Mouse (Mus musculus): Measurements from ENCODE around the gene Pla2g1b. TPM values are rescaled to one million over a fixed set of nuclear protein-coding genes. Genes with fewer than 3 reads are reported as not detected.
"Not testable (repeated sequence)": the region's sequence is repeated elsewhere in the genome, so short reads cannot be mapped to it uniquely, and the experiment has no call there.

Pla2g1b gene
- polyA plus RNA-seq, 1 experiment from 2014 or later: not detected

- Histone ChIP-seq H3K4me2 (no peak overlapping the region), H3K27ac (no peak overlapping the region), H3K4me3 (no peak overlapping the region), H3K9ac (no peak overlapping the region), H3K9me3 (no peaks in the 10 kb centered on the region), H3K4me1 (peaks cover 74% of the 10 kb centered on the region), H3K36me3 (peaks cover 13% of the 10 kb centered on the region; the same call in 1 of the 2 replicates), H3K27me3 (no peaks in the 10 kb centered on the region)
- 90% methylated on average over 7 of the region's 7 CpGs for WGBS
- ATAC-seq (ENCODE audit: insufficient number of reproducible peaks, low FRiP score, low TSS enrichment, low read depth): no peak
Observed at GRCm38 (mm10) chr5:115512375-115512774, 46.3 kb downstream of the Pla2g1b start.

- H3K27me3 ChIP-seq: no peaks in the 10 kb centered on the region
- H3K36me3 ChIP-seq: peaks cover 13% of the 10 kb centered on the region; the same call in 1 of the 2 replicates
- 95% methylated on average over 14 of the region's 14 CpGs for WGBS
- ATAC-seq (ENCODE audit: insufficient number of reproducible peaks, low FRiP score, low TSS enrichment, low read depth): no peak
- no peaks in the 10 kb centered on the region for H3K9me3 ChIP-seq
- H3K4me2 ChIP-seq: no peak overlapping the region
- H3K9ac ChIP-seq: no peak overlapping the region
- H3K27ac ChIP-seq: no peak overlapping the region
- H3K4me3 ChIP-seq: no peak overlapping the region
- peaks cover 65% of the 10 kb centered on the region for H3K4me1 ChIP-seq
Observed at GRCm38 (mm10) chr5:115513246-115513645, 47.2 kb downstream of the Pla2g1b start.

- H3K36me3 ChIP-seq: peaks cover 13% of the 10 kb centered on the region; the same call in 1 of the 2 replicates
- H3K9ac ChIP-seq: no peak overlapping the region
- H3K4me2 ChIP-seq: no peak overlapping the region
- 92% methylated on average over 16 of the region's 16 CpGs for WGBS
- H3K9me3 ChIP-seq: no peaks in the 10 kb centered on the region
- peak overlapping the region; percentile 90 for H3K27ac ChIP-seq
- H3K27me3 ChIP-seq: no peaks in the 10 kb centered on the region
- peaks cover 60% of the 10 kb centered on the region for H3K4me1 ChIP-seq
- no peak for ATAC-seq (ENCODE audit: insufficient number of reproducible peaks, low FRiP score, low TSS enrichment, low read depth)
- no peak overlapping the region for H3K4me3 ChIP-seq
Observed at GRCm38 (mm10) chr5:115513721-115514120, 47.7 kb downstream of the Pla2g1b start.

- ATAC-seq (ENCODE audit: insufficient number of reproducible peaks, low FRiP score, low TSS enrichment, low read depth): no peak
- H3K36me3 ChIP-seq: peaks cover 13% of the 10 kb centered on the region; the same call in 1 of the 2 replicates
- H3K4me2 ChIP-seq: no peak overlapping the region; the same call in 1 of the 2 replicates
- H3K27me3 ChIP-seq: no peaks in the 10 kb centered on the region
- H3K27ac ChIP-seq: peak overlapping the region; percentile 90
- 58% methylated on average over 6 of the region's 6 CpGs for WGBS
- H3K9me3 ChIP-seq: no peaks in the 10 kb centered on the region
- peaks cover 54% of the 10 kb centered on the region for H3K4me1 ChIP-seq
- H3K9ac ChIP-seq: no peak overlapping the region
- H3K4me3 ChIP-seq: no peak overlapping the region
Observed at GRCm38 (mm10) chr5:115514346-115514745, 48.3 kb downstream of the Pla2g1b start.

GRCm38 (mm10) chr5:115514896-115515587 lies 49.0 kb downstream of the Pla2g1b start:
- 11% methylated on average over 20 of the region's 20 CpGs for WGBS
- H3K9ac ChIP-seq: no peak overlapping the region
- H3K4me3 ChIP-seq: 0 out of 2 replicates have a peak overlapping the region, but pooled peaks have one; percentile 5
- peaks cover 48% of the 10 kb centered on the region for H3K4me1 ChIP-seq
- ATAC-seq (ENCODE audit: insufficient number of reproducible peaks, low FRiP score, low TSS enrichment, low read depth): peak; percentile 72
- H3K4me2 ChIP-seq: peak overlapping the region; percentile 37
- H3K27ac ChIP-seq: peak overlapping the region; percentile 90
- H3K36me3 ChIP-seq: peaks cover 13% of the 10 kb centered on the region; the same call in 1 of the 2 replicates
- H3K9me3 ChIP-seq: no peaks in the 10 kb centered on the region
- H3K27me3 ChIP-seq: no peaks in the 10 kb centered on the region

- WGBS: 83% methylated on average over 32 of the region's 32 CpGs
- no peak overlapping the region for H3K4me3 ChIP-seq
- H3K4me1 ChIP-seq: peaks cover 54% of the 10 kb centered on the region
- H3K9me3 ChIP-seq: no peaks in the 10 kb centered on the region
- peak overlapping the region; percentile 90 for H3K27ac ChIP-seq
- no peak overlapping the region for H3K4me2 ChIP-seq
- ATAC-seq (ENCODE audit: insufficient number of reproducible peaks, low FRiP score, low TSS enrichment, low read depth): no peak
- H3K9ac ChIP-seq: no peak overlapping the region
- H3K36me3 ChIP-seq: peaks cover 16% of the 10 kb centered on the region; the same call in 1 of the 2 replicates
- H3K27me3 ChIP-seq: no peaks in the 10 kb centered on the region
Observed at GRCm38 (mm10) chr5:115516081-115516907, 50.2 kb downstream of the Pla2g1b start.

GRCm38 (mm10) chr5:115516908-115517307 lies 50.8 kb downstream of the Pla2g1b start:
- peaks cover 16% of the 10 kb centered on the region; the same call in 1 of the 2 replicates for H3K36me3 ChIP-seq
- no peak for ATAC-seq (ENCODE audit: insufficient number of reproducible peaks, low FRiP score, low TSS enrichment, low read depth)
- 90% methylated on average over 7 of the region's 7 CpGs for WGBS
- H3K27me3 ChIP-seq: no peaks in the 10 kb centered on the region
- no peak overlapping the region for H3K27ac ChIP-seq
- H3K4me2 ChIP-seq: no peak overlapping the region
- H3K9ac ChIP-seq: no peak overlapping the region
- peaks cover 57% of the 10 kb centered on the region for H3K4me1 ChIP-seq
- H3K4me3 ChIP-seq: no peak overlapping the region
- no peaks in the 10 kb centered on the region for H3K9me3 ChIP-seq

- no peak for ATAC-seq (ENCODE audit: insufficient number of reproducible peaks, low FRiP score, low TSS enrichment, low read depth)
- Histone ChIP-seq H3K27me3 (no peaks in the 10 kb centered on the region), H3K4me3 (no peak overlapping the region), H3K36me3 (peaks cover 16% of the 10 kb centered on the region; the same call in 1 of the 2 replicates), H3K4me2 (no peak overlapping the region), H3K9me3 (no peaks in the 10 kb centered on the region), H3K27ac (no peak overlapping the region), H3K4me1 (peaks cover 60% of the 10 kb centered on the region), H3K9ac (no peak overlapping the region)
- WGBS: 79% methylated on average over 9 of the region's 9 CpGs
Observed at GRCm38 (mm10) chr5:115517501-115517900, 51.4 kb downstream of the Pla2g1b start.

- not testable (repeated sequence) for H3K4me3 ChIP-seq; H3K27ac ChIP-seq; H3K9ac ChIP-seq; H3K9me3 ChIP-seq; H3K27me3 ChIP-seq; H3K4me2 ChIP-seq; ATAC-seq (ENCODE audit: insufficient number of reproducible peaks, low FRiP score, low TSS enrichment, low read depth)
- peaks cover 15% of the 10 kb centered on the region; the same call in 1 of the 2 replicates for H3K36me3 ChIP-seq
- WGBS: 91% methylated on average over 8 of the region's 8 CpGs
- peaks cover 62% of the 10 kb centered on the region for H3K4me1 ChIP-seq
Observed at GRCm38 (mm10) chr5:115518214-115518613, 52.2 kb downstream of the Pla2g1b start.

- WGBS: 73% methylated on average over 21 of the region's 21 CpGs
- Histone ChIP-seq H3K4me3 (no peak overlapping the region), H3K4me1 (peaks cover 63% of the 10 kb centered on the region), H3K36me3 (peaks cover 10% of the 10 kb centered on the region), H3K27me3 (no peaks in the 10 kb centered on the region), H3K4me2 (no peak overlapping the region), H3K27ac (peak overlapping the region; percentile 75), H3K9ac (no peak overlapping the region), H3K9me3 (no peaks in the 10 kb centered on the region)
- ATAC-seq (ENCODE audit: insufficient number of reproducible peaks, low FRiP score, low TSS enrichment, low read depth): no peak
Observed at GRCm38 (mm10) chr5:115520325-115520869, 54.3 kb downstream of the Pla2g1b start.

- Histone ChIP-seq H3K27me3 (no peaks in the 10 kb centered on the region), H3K4me3 (no peak overlapping the region), H3K4me2 (no peak overlapping the region), H3K4me1 (peaks cover 66% of the 10 kb centered on the region), H3K36me3 (peaks cover 11% of the 10 kb centered on the region), H3K9me3 (no peaks in the 10 kb centered on the region), H3K9ac (no peak overlapping the region), H3K27ac (peak overlapping the region; percentile 75)
- 44% methylated on average over 21 of the region's 21 CpGs for WGBS
- ATAC-seq (ENCODE audit: insufficient number of reproducible peaks, low FRiP score, low TSS enrichment, low read depth): no peak
Observed at GRCm38 (mm10) chr5:115521553-115522461, 55.7 kb downstream of the Pla2g1b start.

Data from limb, embryonic 15.5 days (tissue).